Mouse (Mus musculus) forebrain, embryonic 10.5 days (tissue): ENCODE measurements around the gene Wdr95. TPM values are rescaled to one million over a fixed set of nuclear protein-coding genes. Genes with fewer than 3 reads are reported as not detected.

Experiments used
- polyA plus RNA-seq: library from polyadenylated mRNA; unstranded; fragments of >200 nt; fragmentation: Nextera tagmentation; extraction: Ambion mirVana; gene quantifications from 2 replicates; pipeline ENCODE4 v1.2.1, GENCODE M21; 2016

Wdr95 gene
- polyA plus RNA-seq, 1 experiment from 2014 or later: not detected

Other genes with a start within 250 kb of the Wdr95 start
- gene Medag, start 116.9 kb upstream of the Wdr95 start, polyA plus RNA-seq: 0.47 and 0.60 TPM in 2 replicates
- 1.5 and 2.2 TPM in 2 replicates for gene Tex26, start 89.0 kb upstream of the Wdr95 start, polyA plus RNA-seq
- 126 and 138 TPM in 2 replicates for gene Hsph1, start 107.7 kb downstream of the Wdr95 start, polyA plus RNA-seq
- gene B3glct, start 149.6 kb downstream of the Wdr95 start, polyA plus RNA-seq: 14.9 and 15.4 TPM in 2 replicates